Mouse (Mus musculus) CH12.LX (cell line): ENCODE measurements around the gene Ifitm7. TPM values are rescaled to one million over a fixed set of nuclear protein-coding genes. Genes with fewer than 3 reads are reported as not detected.

Experiments used
- DNase-seq: peaks from one replicate; pipeline ENCODE4 v3.0.0-alpha.2; 2013; ENCODE audit errors: extremely low read depth
- H3K27ac ChIP-seq: 2 replicates; pipeline ENCODE4 v1.5.1; 2012; ENCODE audit warnings: low read depth, mild to moderate bottlenecking, control low read depth, moderate library complexity; ENCODE audit not compliant: insufficient read depth
- H3K27me3 ChIP-seq: replicated peaks from 2 replicates; pipeline ENCODE3; 2012; ENCODE audit warnings: inconsistent platforms
- H3K36me3 ChIP-seq, 2 experiments: replicated peaks in 1 of 2; 2 replicates each; pipeline versions ENCODE3 to v1.6.1; 2012; ENCODE audit warnings: inconsistent platforms in 1 of 2, low read length in 1 of 2, mild to moderate bottlenecking in 1 of 2, mixed read lengths in 1 of 2, moderate library complexity in 1 of 2; ENCODE audit not compliant: control insufficient read depth in 1 of 2, insufficient read depth in 1 of 2
- H3K4me1 ChIP-seq, 2 experiments: 2 replicates each; pipeline ENCODE4 v1.6.1; 2012; ENCODE audit warnings: inconsistent platforms in 1 of 2, moderate library complexity in 1 of 2; ENCODE audit not compliant: insufficient read depth in 2 of 2, control insufficient read depth in 1 of 2
- H3K4me2 ChIP-seq: 2 replicates; pipeline ENCODE4 v1.6.1; 2012; ENCODE audit warnings: low read depth, mild to moderate bottlenecking, control low read depth; ENCODE audit not compliant: poor library complexity, insufficient read depth, severe bottlenecking
- H3K4me3 ChIP-seq, 3 experiments: fragments of 150-350 bp in 1 of 3; sonication (generic) in 1 of 3; replicated peaks in 1 of 3; 2 replicates each; pipeline versions ENCODE3 to v1.5.1; 2011 to 2012; ENCODE audit warnings: low read depth in 2 of 3, low read length in 2 of 3, mild to moderate bottlenecking in 2 of 3, moderate library complexity in 2 of 3, control low read depth in 1 of 3, improper control_type of control experiment in 1 of 3, inconsistent platforms in 1 of 3, mixed read lengths in 1 of 3; ENCODE audit not compliant: poor library complexity in 1 of 3
- H3K79me2 ChIP-seq: replicated peaks from 2 replicates; pipeline ENCODE4 v1.6.1; 2012; ENCODE audit warnings: mild to moderate bottlenecking, moderate library complexity; ENCODE audit not compliant: control insufficient read depth, poor library complexity, insufficient read depth, severe bottlenecking; ENCODE audit errors: extremely low read depth
- H3K9ac ChIP-seq: 2 replicates; pipeline ENCODE4 v1.6.1; 2012; ENCODE audit warnings: low read depth, mild to moderate bottlenecking, control low read depth, moderate library complexity; ENCODE audit not compliant: insufficient read depth
- H3K9me3 ChIP-seq: replicated peaks from 2 replicates; pipeline ENCODE3; 2012; ENCODE audit warnings: low read length, inconsistent platforms, mixed read lengths
- BHLHE40 ChIP-seq: IDR thresholded peaks from 2 replicates; pipeline ENCODE4 v1.6.1; 2011; ENCODE audit warnings: mild to moderate bottlenecking, low read depth, low read length, improper control_type of control experiment
- CHD1 ChIP-seq: IDR thresholded peaks from 2 replicates; pipeline ENCODE4 v1.6.1; 2012; ENCODE audit warnings: low read depth, low read length, improper control_type of control experiment, inconsistent platforms
- E2F4 ChIP-seq: IDR thresholded peaks from 2 replicates; pipeline ENCODE4 v1.6.1; 2011; ENCODE audit warnings: low read depth, low read length, improper control_type of control experiment; ENCODE audit not compliant: insufficient replicate concordance
- ELF1 ChIP-seq: IDR thresholded peaks from 2 replicates; pipeline ENCODE4 v1.6.1; 2014; ENCODE audit warnings: low read depth, mild to moderate bottlenecking, inconsistent platforms, low read length, improper control_type of control experiment
- EP300 ChIP-seq: IDR thresholded peaks from 2 replicates; pipeline ENCODE4 v1.6.1; 2011; ENCODE audit warnings: low read length, improper control_type of control experiment
- HCFC1 ChIP-seq: IDR thresholded peaks from 2 replicates; pipeline ENCODE4 v1.6.1; 2012; ENCODE audit warnings: low read depth, mild to moderate bottlenecking, inconsistent platforms, low read length, improper control_type of control experiment
- KAT2A ChIP-seq: IDR thresholded peaks from 2 replicates; pipeline ENCODE4 v1.6.1; 2012; ENCODE audit warnings: low read length, improper control_type of control experiment, inconsistent platforms; ENCODE audit not compliant: insufficient replicate concordance
- NELFE ChIP-seq: IDR thresholded peaks from 2 replicates; pipeline ENCODE4 v1.6.1; 2011; ENCODE audit warnings: low read depth, low read length, improper control_type of control experiment
- NRF1 ChIP-seq: IDR thresholded peaks from 2 replicates; pipeline ENCODE4 v1.6.1; 2014; ENCODE audit warnings: low read depth, mild to moderate bottlenecking, inconsistent platforms, low read length, improper control_type of control experiment, moderate library complexity
- POLR2A ChIP-seq: IDR thresholded peaks from 2 replicates; pipeline ENCODE4 v1.6.1; 2011; ENCODE audit warnings: low read depth, mild to moderate bottlenecking, improper control_type of control experiment, low read length
- POLR2AphosphoS2 ChIP-seq: IDR thresholded peaks from 2 replicates; pipeline ENCODE4 v1.6.1; 2011; ENCODE audit warnings: low read depth, low read length, improper control_type of control experiment
- RCOR1 ChIP-seq: conservative IDR thresholded peaks from 2 replicates; pipeline ENCODE4 v1.6.1; 2012; ENCODE audit warnings: low read depth, mild to moderate bottlenecking, inconsistent platforms, low read length, improper control_type of control experiment
- SIN3A ChIP-seq: IDR thresholded peaks from 2 replicates; pipeline ENCODE4 v1.6.1; 2012; ENCODE audit warnings: low read length, improper control_type of control experiment, inconsistent platforms
- SMC3 ChIP-seq: IDR thresholded peaks from 2 replicates; pipeline ENCODE4 v1.6.1; 2011; ENCODE audit warnings: low read depth, low read length, improper control_type of control experiment
- TBP ChIP-seq: conservative IDR thresholded peaks from 2 replicates; pipeline ENCODE4 v1.6.1; 2011; ENCODE audit warnings: low read depth, low read length, improper control_type of control experiment
- UBTF ChIP-seq: IDR thresholded peaks from 2 replicates; pipeline ENCODE4 v1.6.1; 2012; ENCODE audit warnings: low read depth, mild to moderate bottlenecking, inconsistent platforms, low read length, improper control_type of control experiment, moderate library complexity
- USF2 ChIP-seq: conservative IDR thresholded peaks from 2 replicates; pipeline ENCODE4 v1.6.1; 2011; ENCODE audit warnings: low read depth, low read length, improper control_type of control experiment
- ZMIZ1 ChIP-seq: IDR thresholded peaks from 2 replicates; pipeline ENCODE4 v1.6.1; 2012; ENCODE audit warnings: low read depth, mild to moderate bottlenecking, inconsistent platforms, low read length, improper control_type of control experiment
- ZNF384 ChIP-seq: IDR thresholded peaks from 2 replicates; pipeline ENCODE4 v1.6.1; 2012; ENCODE audit warnings: low read depth, low read length, improper control_type of control experiment, inconsistent platforms
- dilution Hi-C: fragments of 300-500 bp; cut with MboI; formaldehyde crosslinking; loops from 2 replicates; pipeline ENCODE4 v1.14.3; 2020; ENCODE audit warnings: low sequenced_read_pairs; ENCODE audit not compliant: extremely low pct_unique_long_range_greater_than_20kb, extremely low pct_ligation_motif_present
- in situ Hi-C: fragments of 300-500 bp; cut with MboI; formaldehyde crosslinking; loops from 3 replicates; pipeline ENCODE4 v1.14.3; 2019; ENCODE audit warnings: low sequenced_read_pairs, low pct_ligation_motif_present, low pct_unique_long_range_greater_than_20kb, mixed read lengths
- polyA plus RNA-seq: library from polyadenylated mRNA; unstranded; fragments of >175 nt; gene quantifications from 2 replicates; pipeline ENCODE4 v1.2.1, GENCODE M21; 2012; ENCODE audit warnings: low read depth; ENCODE audit not compliant: insufficient read length
- total RNA-seq, 2 experiments: library from RNA; depleted of rRNA; stranded (reverse); fragments of 300-350 nt in 1 of 2; fragments of >200 nt in 1 of 2; gene quantifications; 2 replicates each; pipeline ENCODE4 v1.2.3; 2012 to 2014

Gene Ifitm7
- total and polyA plus RNA-seq, 3 experiments: not detected

- TF ChIP-seq POLR2AphosphoS2 (no peak), EP300 (no peak), RCOR1 (no peak), USF2 (no peak), ZMIZ1 (no peak)
- no peak overlapping the region for H3K27ac ChIP-seq
- H3K36me3 ChIP-seq: no peaks in the 10 kb centered on the region
- peaks cover 0 to 17% of the 10 kb centered on the region in 2 experiments; a peak in 3 of 4 replicates for H3K4me1 ChIP-seq
- no peak for DNase-seq
- dilution Hi-C loops: no loop called here
- peaks cover 5% of the 10 kb centered on the region for H3K9me3 ChIP-seq
- in situ Hi-C loops: no loop called here
- H3K4me3 ChIP-seq: no peak overlapping the region
- H3K27me3 ChIP-seq: no peaks in the 10 kb centered on the region
- H3K9ac ChIP-seq: no peak overlapping the region
- H3K79me2 ChIP-seq: no peaks in the 10 kb centered on the region
- H3K4me2 ChIP-seq: no peak overlapping the region
These were observed 41.5 kb downstream of the Ifitm7 start for GRCm38 (mm10) chr16:13945153-13945552.

GRCm38 (mm10) chr16:13944752-13945151 lies 41.9 kb downstream of the Ifitm7 start:
- H3K9ac ChIP-seq: no peak overlapping the region
- no peaks in the 10 kb centered on the region for H3K27me3 ChIP-seq
- no peaks in the 10 kb centered on the region for H3K36me3 ChIP-seq
- H3K4me2 ChIP-seq: no peak overlapping the region
- TF ChIP-seq SIN3A (no peak), BHLHE40 (peak; percentile 78), NELFE (no peak)
- DNase-seq: no peak
- no peak overlapping the region for H3K27ac ChIP-seq
- no peaks in the 10 kb centered on the region for H3K79me2 ChIP-seq
- H3K4me3 ChIP-seq: no peak overlapping the region
- dilution Hi-C loops: no loop called here
- peaks cover 0 to 17% of the 10 kb centered on the region in 2 experiments; a peak in 3 of 4 replicates for H3K4me1 ChIP-seq
- peaks cover 5% of the 10 kb centered on the region for H3K9me3 ChIP-seq
- in situ Hi-C loops: no loop called here

GRCm38 (mm10) chr16:13944178-13944577 lies 42.5 kb downstream of the Ifitm7 start:
- H3K4me1 ChIP-seq: peaks cover 0 to 17% of the 10 kb centered on the region in 2 experiments; a peak in 3 of 4 replicates
- H3K36me3 ChIP-seq: no peaks in the 10 kb centered on the region
- DNase-seq: peak; percentile 25
- no peaks in the 10 kb centered on the region for H3K79me2 ChIP-seq
- dilution Hi-C loops: no loop called here
- H3K27me3 ChIP-seq: no peaks in the 10 kb centered on the region
- in situ Hi-C loops: no loop called here
- H3K4me2 ChIP-seq: no peak overlapping the region
- peaks cover 5% of the 10 kb centered on the region for H3K9me3 ChIP-seq
- H3K27ac ChIP-seq: no peak overlapping the region
- H3K4me3 ChIP-seq: no peak overlapping the region
- H3K9ac ChIP-seq: no peak overlapping the region
- TF ChIP-seq POLR2A (no peak), RCOR1 (no peak), CHD1 (no peak), POLR2AphosphoS2 (no peak), SMC3 (no peak), NRF1 (no peak), TBP (no peak), SIN3A (no peak), ZNF384 (no peak), KAT2A (no peak), HCFC1 (no peak), E2F4 (no peak), ELF1 (no peak), UBTF (no peak), BHLHE40 (no peak)
